15 mouse cellular contexts compared by ENCODE assay signal in the genomic region with DNA sequence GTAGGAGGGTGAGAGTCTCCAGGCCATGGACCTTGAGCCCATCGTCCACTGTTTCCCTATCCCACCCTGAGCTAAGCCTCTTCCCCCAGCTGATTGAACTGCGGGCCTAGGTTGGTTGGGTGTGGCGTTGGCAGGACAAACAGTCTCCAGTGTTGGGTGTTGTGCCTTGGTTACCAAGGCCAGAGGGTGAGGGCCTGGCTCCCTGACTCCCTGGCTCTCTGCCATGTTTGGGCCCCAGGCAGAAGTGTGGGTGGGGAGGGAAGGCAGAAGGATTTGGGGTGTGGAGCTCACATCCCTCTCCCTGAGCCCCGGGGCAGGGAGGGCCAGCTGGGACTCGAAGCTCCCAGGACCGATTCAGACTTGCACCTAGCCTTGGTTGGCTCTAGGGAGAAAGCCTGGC. TPM values are rescaled to one million over a fixed set of nuclear protein-coding genes. Genes with fewer than 3 reads are reported as not detected.
DNase-seq lines count a peak whose midpoint lies in the region; ATAC-seq and TF ChIP-seq lines count a peak whose summit lies in the region.
"Had no signal": no experiment of that assay in that cellular context is flagged by ENCODE, and none has a peak within 500 bp of the region (broad histone marks: within the 10 kb centered on the region; RNA-seq: fewer than 3 reads in every experiment).

No protein-coding gene starts in this region.

- H3K27ac ChIP-seq in gastrocnemius, adult 2 months, result peak overlapping the region; percentile 46
- peak overlapping the region; percentile 79 for H3K27ac ChIP-seq in limb, embryonic 15.5 days
- H3K27ac ChIP-seq in stomach, embryonic 14.5 days (ENCODE audit: low read length), result peak overlapping the region; percentile 77
- no peak overlapping the region for H3K27ac ChIP-seq in hindbrain, embryonic 14.5 days
- H3K27ac ChIP-seq: hindbrain, embryonic 15.5 days had no signal

- intact Hi-C loops in gastrocnemius, adult 2 months (cut with DNase I), result no loop called here

- H3K4me3 ChIP-seq in gastrocnemius, adult 2 months, result no peak overlapping the region
- no peak overlapping the region for H3K4me3 ChIP-seq in limb, embryonic 15.5 days
- no peak overlapping the region for H3K4me3 ChIP-seq in stomach, embryonic 14.5 days (ENCODE audit: low read depth, low read length)
- H3K4me3 ChIP-seq in hindbrain, embryonic 14.5 days (replicated peaks; ENCODE audit: low read length), result no peak overlapping the region
- H3K4me3 ChIP-seq: hindbrain, embryonic 15.5 days had no signal

- H3K9me3 ChIP-seq in limb, embryonic 15.5 days, result no peaks in the 10 kb centered on the region
- no peaks in the 10 kb centered on the region for H3K9me3 ChIP-seq in stomach, embryonic 14.5 days (ENCODE audit: control insufficient read depth, low read depth, low read length)
- H3K9me3 ChIP-seq in hindbrain, embryonic 14.5 days (ENCODE audit: control insufficient read depth, low read length), result no peaks in the 10 kb centered on the region
- H3K9me3 ChIP-seq: hindbrain, embryonic 15.5 days had no signal

- H3K4me1 ChIP-seq in limb, embryonic 15.5 days, result peaks cover 34% of the 10 kb centered on the region
- H3K4me1 ChIP-seq in stomach, embryonic 14.5 days (ENCODE audit: control insufficient read depth, insufficient read depth, low read length), result peaks cover 12% of the 10 kb centered on the region; the same call in 1 of the 2 replicates
- H3K4me1 ChIP-seq in hindbrain, embryonic 14.5 days (replicated peaks; ENCODE audit: control insufficient read depth, insufficient read depth, low read length), result no peaks in the 10 kb centered on the region
- H3K4me1 ChIP-seq: hindbrain, embryonic 15.5 days had no signal

- WGBS in limb, embryonic 15.5 days, result 56% methylated on average over 6 of the region's 6 CpGs
- WGBS in stomach, embryonic 14.5 days, result 53% methylated on average over 6 of the region's 6 CpGs
- WGBS in hindbrain, embryonic 14.5 days, result 82% methylated on average over 6 of the region's 6 CpGs

- ATAC-seq in limb, embryonic 15.5 days (ENCODE audit: insufficient number of reproducible peaks, low FRiP score, low TSS enrichment, low read depth), result peak; percentile 22; the same call in 1 of the 2 replicates
- ATAC-seq in stomach, embryonic 14.5 days (ENCODE audit: insufficient number of reproducible peaks, insufficient read depth, low FRiP score, low read depth), result 0 out of 2 replicates have a peak, but pooled peaks have one; percentile 8
- no peak for ATAC-seq in megakaryocyte, adult 5-6 weeks (ENCODE audit: poor library complexity, severe bottlenecking)
- no peak for ATAC-seq in hindbrain, embryonic 14.5 days (ENCODE audit: low FRiP score)
- ATAC-seq in CD4-positive, CD25-positive, alpha-beta regulatory T cell, adult 4 months, result no peak

- TF ChIP-seq CTCF in gastrocnemius, adult 2 months (IDR thresholded peaks at IDR 0.05), result no peak

- DNase-seq in gastrocnemius, adult 2 months, result peak; percentile 53
- no peak for DNase-seq in gastrocnemius, postnatal 10 days
- peak; percentile 57 for DNase-seq in NIH3T3 (ENCODE audit: low read depth)
- DNase-seq in hindbrain, embryonic 14.5 days (ENCODE audit: low spot score), result no peak

- no peak overlapping the region for H3K9ac ChIP-seq in limb, embryonic 15.5 days
- H3K9ac ChIP-seq in stomach, embryonic 14.5 days (replicated peaks; ENCODE audit: low read depth, low read length), result no peak overlapping the region
- H3K9ac ChIP-seq in hindbrain, embryonic 14.5 days, result no peak overlapping the region
- H3K9ac ChIP-seq: hindbrain, embryonic 15.5 days had no signal

- H3K36me3 ChIP-seq in limb, embryonic 15.5 days, result no peaks in the 10 kb centered on the region
- H3K36me3 ChIP-seq in stomach, embryonic 14.5 days (ENCODE audit: control insufficient read depth, insufficient read depth, low read length), result no peaks in the 10 kb centered on the region
- H3K36me3 ChIP-seq in hindbrain, embryonic 14.5 days (replicated peaks; ENCODE audit: control insufficient read depth, insufficient read depth), result no peaks in the 10 kb centered on the region
- H3K36me3 ChIP-seq: hindbrain, embryonic 15.5 days had no signal

- no peak overlapping the region for H3K4me2 ChIP-seq in limb, embryonic 15.5 days
- no peak overlapping the region for H3K4me2 ChIP-seq in stomach, embryonic 14.5 days (replicated peaks; ENCODE audit: low read depth, low read length)
- no peak overlapping the region for H3K4me2 ChIP-seq in hindbrain, embryonic 14.5 days (replicated peaks)
- H3K4me2 ChIP-seq: hindbrain, embryonic 15.5 days; midbrain, embryonic 11.5 days had no signal

- no peaks in the 10 kb centered on the region for H3K27me3 ChIP-seq in limb, embryonic 15.5 days
- H3K27me3 ChIP-seq in stomach, embryonic 14.5 days (ENCODE audit: control insufficient read depth, insufficient read depth, low read length), result no peaks in the 10 kb centered on the region
- H3K27me3 ChIP-seq in hindbrain, embryonic 14.5 days (ENCODE audit: control insufficient read depth, insufficient read depth, low read length), result no peaks in the 10 kb centered on the region
- H3K27me3 ChIP-seq: hindbrain, embryonic 15.5 days had no signal

RNA-seq across cellular contexts. Expression of gene Krt42, which starts 19.3 kb away (rescaled TPM):
- not detected for total RNA-seq in gastrocnemius, adult 2 months (2021)
- not detected for total RNA-seq in gastrocnemius, postnatal 10 days (2021)
- polyA plus RNA-seq in limb, embryonic 15.5 days (2015; fragmentation: Nextera tagmentation; extraction: Ambion mirVana), result 0.15 TPM in 1 of 2 replicates, not detected in the other
- not detected in 2 replicates for polyA plus RNA-seq in stomach, embryonic 14.5 days (2014; fragmentation: Nextera tagmentation; extraction: Ambion mirVana)
- not detected in 2 replicates for total RNA-seq in megakaryocyte, adult 5-6 weeks (2015)
- total RNA-seq in megakaryocyte, adult 5-6 weeks (2017), result not detected in 2 replicates
- not detected in 2 replicates for polyA plus RNA-seq in hindbrain, embryonic 14.5 days (2014; fragmentation: Nextera tagmentation; extraction: Ambion mirVana)
- polyA plus RNA-seq in CD4-positive, CD25-positive, alpha-beta regulatory T cell, adult 4 months (2017; shearing (Covaris generic)), result not detected
- total RNA-seq: CH12.LX; common myeloid progenitor, adult 5-6 weeks; left cerebral cortex, adult 8-10 months had no signal
- polyA plus RNA-seq: hindbrain, embryonic 15.5 days; midbrain, embryonic 11.5 days; testis, adult 2 months had no signal

RNA-seq across cellular contexts. Expression of gene Krt17, which starts 28.1 kb away (rescaled TPM):
- total RNA-seq in gastrocnemius, adult 2 months (2021), result not detected
- under 1 TPM in 1 of 2 experiments, not detected in 1; 0.14 TPM for total RNA-seq in gastrocnemius, postnatal 10 days (2021)
- 264 and 267 TPM in 2 replicates for polyA plus RNA-seq in limb, embryonic 15.5 days (2015; fragmentation: Nextera tagmentation; extraction: Ambion mirVana)
- 26.7 and 30.7 TPM in 2 replicates for polyA plus RNA-seq in stomach, embryonic 14.5 days (2014; fragmentation: Nextera tagmentation; extraction: Ambion mirVana)
- not detected in 2 replicates for total RNA-seq in megakaryocyte, adult 5-6 weeks (2015)
- total RNA-seq in megakaryocyte, adult 5-6 weeks (2017), result not detected in 2 replicates
- 0.13 and 0.16 TPM in 2 replicates for polyA plus RNA-seq in hindbrain, embryonic 14.5 days (2014; fragmentation: Nextera tagmentation; extraction: Ambion mirVana)
- polyA plus RNA-seq in CD4-positive, CD25-positive, alpha-beta regulatory T cell, adult 4 months (2017; shearing (Covaris generic)), result 1 to 10 TPM; 1.7 to 6.4 TPM
- total RNA-seq: common myeloid progenitor, adult 5-6 weeks had no signal
- polyA plus RNA-seq: midbrain, embryonic 11.5 days; testis, adult 2 months had no signal

RNA-seq across cellular contexts. Expression of gene Eif1, which starts 30.7 kb away (rescaled TPM):
- 1,000 to 10,000 TPM; 1,442 to 1,567 TPM for total RNA-seq in gastrocnemius, adult 2 months (2021)
- 100 to 1,000 TPM; 838 to 840 TPM for total RNA-seq in gastrocnemius, postnatal 10 days (2021)
- 1,535 and 1,764 TPM in 2 replicates for polyA plus RNA-seq in limb, embryonic 15.5 days (2015; fragmentation: Nextera tagmentation; extraction: Ambion mirVana)
- polyA plus RNA-seq in stomach, embryonic 14.5 days (2014; fragmentation: Nextera tagmentation; extraction: Ambion mirVana), result 2,030 and 2,105 TPM in 2 replicates
- 1,372 and 1,486 TPM in 2 replicates for total RNA-seq in megakaryocyte, adult 5-6 weeks (2015)
- total RNA-seq in megakaryocyte, adult 5-6 weeks (2017), result 248 and 320 TPM in 2 replicates
- 1,239 and 1,372 TPM in 2 replicates for polyA plus RNA-seq in hindbrain, embryonic 14.5 days (2014; fragmentation: Nextera tagmentation; extraction: Ambion mirVana)
- polyA plus RNA-seq in CD4-positive, CD25-positive, alpha-beta regulatory T cell, adult 4 months (2017; shearing (Covaris generic)), result 1,000 to 10,000 TPM; 1,870 to 3,129 TPM

RNA-seq across cellular contexts. Expression of gene Krt16, which starts 40.2 kb away (rescaled TPM):
- not detected for total RNA-seq in gastrocnemius, adult 2 months (2021)
- not detected for total RNA-seq in gastrocnemius, postnatal 10 days (2021)
- 11.7 and 16.2 TPM in 2 replicates for polyA plus RNA-seq in limb, embryonic 15.5 days (2015; fragmentation: Nextera tagmentation; extraction: Ambion mirVana)
- 0.22 and 0.38 TPM in 2 replicates for polyA plus RNA-seq in stomach, embryonic 14.5 days (2014; fragmentation: Nextera tagmentation; extraction: Ambion mirVana)
- total RNA-seq in megakaryocyte, adult 5-6 weeks (2015), result not detected in 2 replicates
- not detected in 2 replicates for total RNA-seq in megakaryocyte, adult 5-6 weeks (2017)
- polyA plus RNA-seq in hindbrain, embryonic 14.5 days (2014; fragmentation: Nextera tagmentation; extraction: Ambion mirVana), result not detected in 2 replicates
- polyA plus RNA-seq in CD4-positive, CD25-positive, alpha-beta regulatory T cell, adult 4 months (2017; shearing (Covaris generic)), result not detected
- total RNA-seq: common myeloid progenitor, adult 5-6 weeks; left cerebral cortex, adult 8-10 months had no signal
- polyA plus RNA-seq: frontal cortex, adult 2 months; hindbrain, embryonic 15.5 days; midbrain, embryonic 11.5 days; testis, adult 2 months had no signal

RNA-seq across cellular contexts. Expression of gene Gast, which starts 45.3 kb away (rescaled TPM):
- total RNA-seq in gastrocnemius, adult 2 months (2021), result not detected
- total RNA-seq in gastrocnemius, postnatal 10 days (2021), result not detected
- 3.1 and 4.0 TPM in 2 replicates for polyA plus RNA-seq in limb, embryonic 15.5 days (2015; fragmentation: Nextera tagmentation; extraction: Ambion mirVana)
- 6.9 and 13.2 TPM in 2 replicates for polyA plus RNA-seq in stomach, embryonic 14.5 days (2014; fragmentation: Nextera tagmentation; extraction: Ambion mirVana)
- not detected in 2 replicates for total RNA-seq in megakaryocyte, adult 5-6 weeks (2015)
- total RNA-seq in megakaryocyte, adult 5-6 weeks (2017), result not detected in 2 replicates
- polyA plus RNA-seq in hindbrain, embryonic 14.5 days (2014; fragmentation: Nextera tagmentation; extraction: Ambion mirVana), result 0.50 TPM in 1 of 2 replicates, not detected in the other
- not detected for polyA plus RNA-seq in CD4-positive, CD25-positive, alpha-beta regulatory T cell, adult 4 months (2017; shearing (Covaris generic))
- total RNA-seq: CH12.LX; common myeloid progenitor, adult 5-6 weeks; left cerebral cortex, adult 8-10 months had no signal
- polyA plus RNA-seq: frontal cortex, adult 2 months; testis, adult 2 months had no signal

Comparison
In these comparisons a context has a peak if more than half of its experiments do, and no peak if none do; other contexts are left out.
1. DNase-seq: peak in gastrocnemius, adult 2 months (single experiment) and NIH3T3 (single experiment); none in gastrocnemius, postnatal 10 days (single experiment) and hindbrain, embryonic 14.5 days (single experiment).
2. ATAC-seq: peak in limb, embryonic 15.5 days (single experiment) and stomach, embryonic 14.5 days (single experiment); none in megakaryocyte, adult 5-6 weeks (single experiment), hindbrain, embryonic 14.5 days (single experiment) and CD4-positive, CD25-positive, alpha-beta regulatory T cell, adult 4 months (single experiment).